Mouse (Mus musculus) myocyte (in vitro differentiated cells): ENCODE measurements around the gene Baz1a. TPM values are rescaled to one million over a fixed set of nuclear protein-coding genes. Genes with fewer than 3 reads are reported as not detected.
"Not testable (repeated sequence)": the region's sequence is repeated elsewhere in the genome, so short reads cannot be mapped to it uniquely, and the experiment has no call there.

Experiments used
- H3K27me3 ChIP-seq: one replicate; pipeline ENCODE4 v1.6.1; 2011; ENCODE audit not compliant: control insufficient read depth, insufficient read depth, insufficient read length
- H3K36me3 ChIP-seq: one replicate; pipeline ENCODE4 v1.6.1; 2011; ENCODE audit not compliant: control insufficient read depth, insufficient read depth
- H3K4me2 ChIP-seq: one replicate; pipeline ENCODE4 v1.6.1; 2011; ENCODE audit warnings: low read depth, control low read depth
- H3K4me3 ChIP-seq: one replicate; pipeline ENCODE4 v1.5.1; 2011; ENCODE audit warnings: mild to moderate bottlenecking, control low read depth, moderate library complexity
- H3K79me2 ChIP-seq: one replicate; pipeline ENCODE4 v1.6.1; 2011; ENCODE audit not compliant: control insufficient read depth, insufficient read depth
- H3ac ChIP-seq: one replicate; pipeline ENCODE4 v1.6.1; 2011; ENCODE audit not compliant: control insufficient read depth, insufficient read length
- CEBPB ChIP-seq: IDR thresholded peaks from 2 replicates; pipeline ENCODE4 v1.6.1; 2011; ENCODE audit warnings: mild to moderate bottlenecking, moderate library complexity; ENCODE audit not compliant: poor library complexity, insufficient read depth, severe bottlenecking
- E2F4 ChIP-seq: IDR thresholded peaks from one replicate; pipeline ENCODE4 v1.6.1; 2011; ENCODE audit warnings: mild to moderate bottlenecking, control low read depth, moderate library complexity; ENCODE audit not compliant: insufficient read depth
- MAX ChIP-seq: IDR thresholded peaks from one replicate; pipeline ENCODE4 v1.6.1; 2011; ENCODE audit warnings: low read depth, mild to moderate bottlenecking, control low read depth
- MYOD1 ChIP-seq, 3 experiments: IDR thresholded peaks; one replicate each; pipeline ENCODE4 v1.6.1; 2011; ENCODE audit warnings: control low read depth in 2 of 3, low read depth in 2 of 3, mild to moderate bottlenecking in 2 of 3, moderate library complexity in 1 of 3; ENCODE audit not compliant: insufficient read length in 2 of 3, control insufficient read depth in 1 of 3
- MYOG ChIP-seq, 3 experiments: IDR thresholded peaks; one replicate each; pipeline ENCODE4 v1.6.1; 2011; ENCODE audit warnings: control low read depth in 2 of 3, low read depth in 2 of 3, mild to moderate bottlenecking in 2 of 3; ENCODE audit not compliant: insufficient read length in 2 of 3, control insufficient read depth in 1 of 3, insufficient read depth in 1 of 3
- POLR2A ChIP-seq: IDR thresholded peaks from one replicate; pipeline ENCODE4 v1.6.1; 2011; ENCODE audit warnings: low read depth, mild to moderate bottlenecking, control low read depth, moderate library complexity; ENCODE audit not compliant: insufficient read length
- POLR2AphosphoS2 ChIP-seq: IDR thresholded peaks from one replicate; pipeline ENCODE4 v1.6.1; 2011; ENCODE audit warnings: low read depth, control low read depth; ENCODE audit not compliant: insufficient read length
- REST ChIP-seq: IDR thresholded peaks from one replicate; pipeline ENCODE4 v1.6.1; 2011; ENCODE audit warnings: mild to moderate bottlenecking, control low read depth, moderate library complexity; ENCODE audit not compliant: insufficient read depth, insufficient read length
- SRF ChIP-seq: IDR thresholded peaks from one replicate; pipeline ENCODE4 v1.6.1; 2011; ENCODE audit warnings: low read depth; ENCODE audit not compliant: control insufficient read depth, insufficient read length
- TCF12 ChIP-seq: IDR thresholded peaks from one replicate; pipeline ENCODE4 v1.6.1; 2011; ENCODE audit warnings: mild to moderate bottlenecking, control low read depth; ENCODE audit not compliant: poor library complexity, insufficient read depth, severe bottlenecking
- TCF3 ChIP-seq: IDR thresholded peaks from one replicate; pipeline ENCODE4 v1.6.1; 2011; ENCODE audit warnings: low read depth, control low read depth; ENCODE audit not compliant: insufficient read length
- USF1 ChIP-seq: IDR thresholded peaks from one replicate; pipeline ENCODE4 v1.6.1; 2011; ENCODE audit warnings: low read depth, mild to moderate bottlenecking, control low read depth, moderate library complexity
- polyA plus RNA-seq: library from polyadenylated mRNA; unstranded; fragments of >200 nt; fragmentation: generic; extraction: Trizol; gene quantifications from one replicate; pipeline ENCODE4 v1.2.1, GENCODE M21; 2012; ENCODE audit warnings: missing spikeins

Gene Baz1a
- polyA plus RNA-seq, 1 experiment, result 7.6 TPM

DNA sequence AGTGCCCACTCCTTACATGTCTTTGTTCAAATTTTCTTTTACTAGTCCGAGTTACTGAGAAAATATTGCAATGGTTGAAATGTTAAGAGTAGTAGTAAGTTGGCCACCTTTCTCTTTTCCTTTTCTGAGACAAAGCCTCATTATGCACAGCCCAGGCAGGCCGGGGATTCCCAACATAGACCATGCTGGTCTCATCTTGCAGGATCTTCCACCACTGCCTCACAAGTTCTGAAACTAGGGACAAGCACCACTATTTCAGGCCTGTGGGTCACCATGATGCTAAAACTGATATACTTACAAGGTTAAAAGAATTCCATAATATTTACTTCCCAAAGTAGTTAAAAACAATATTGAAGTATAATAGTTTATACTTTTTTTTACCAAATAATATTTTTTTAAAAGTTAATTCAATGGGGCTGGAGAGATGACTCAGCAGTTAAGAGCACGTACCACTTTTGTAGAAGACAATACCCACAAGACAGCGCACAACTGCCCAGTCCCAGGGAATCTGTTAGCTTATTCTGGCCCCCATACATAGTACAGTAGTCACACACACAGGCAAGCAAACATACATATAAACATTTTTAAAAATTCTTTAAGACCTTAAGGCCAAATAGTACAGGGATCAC is 48.5 kb downstream of the Baz1a start:
- Histone ChIP-seq H3ac (no peak overlapping the region), H3K27me3 (no peaks in the 10 kb centered on the region), H3K36me3 (peaks cover 10% of the 10 kb centered on the region), H3K79me2 (peaks cover 24% of the 10 kb centered on the region), H3K4me2 (no peak overlapping the region), H3K4me3 (no peak overlapping the region)
- TF ChIP-seq POLR2A (no peak), MYOD1 (IDR thresholded peaks at IDR 0.05; ENCODE audit: control insufficient read depth in 1 of 3, insufficient read length in 2 of 3, low read depth in 2 of 3) (no peak), E2F4 (no peak), CEBPB (no peak), SRF (no peak), TCF3 (no peak), REST (no peak), MYOG (IDR thresholded peaks at IDR 0.05; ENCODE audit: control insufficient read depth in 1 of 3, insufficient read depth in 1 of 3, insufficient read length in 2 of 3, low read depth in 2 of 3) (no peak), USF1 (no peak), TCF12 (no peak)

DNA sequence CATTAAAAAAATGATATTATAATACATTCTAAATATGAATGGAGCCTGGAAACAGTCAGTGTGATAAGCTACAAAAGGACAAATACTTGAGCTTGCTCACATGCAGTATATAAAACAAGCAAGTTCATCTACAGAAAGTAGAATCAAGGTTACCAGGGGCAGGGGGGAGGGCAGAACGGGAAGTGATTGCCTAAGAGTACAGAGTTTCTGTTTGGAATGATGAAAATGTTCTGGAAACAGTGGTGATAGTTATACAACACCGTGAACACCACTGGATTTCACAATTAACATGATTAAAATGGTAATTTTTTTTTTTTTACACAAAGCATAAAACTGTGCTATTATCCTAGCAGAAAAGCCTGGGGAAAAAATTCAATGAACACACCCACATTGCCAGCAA is 54.6 kb downstream of the Baz1a start:
- H3K79me2 ChIP-seq, result peaks cover 40% of the 10 kb centered on the region
- H3K27me3 ChIP-seq, result no peaks in the 10 kb centered on the region
- H3K4me2 ChIP-seq, result no peak overlapping the region
- H3ac ChIP-seq, result no peak overlapping the region
- TF ChIP-seq TCF3, result no peak
- no peak for TF ChIP-seq MYOG (IDR thresholded peaks at IDR 0.05; ENCODE audit: control insufficient read depth in 1 of 3, insufficient read depth in 1 of 3, insufficient read length in 2 of 3, low read depth in 2 of 3)
- TF ChIP-seq MYOD1 (IDR thresholded peaks at IDR 0.05; ENCODE audit: control insufficient read depth in 1 of 3, insufficient read length in 2 of 3, low read depth in 2 of 3), result no peak
- TF ChIP-seq REST, result no peak
- no peak for TF ChIP-seq TCF12
- no peak for TF ChIP-seq POLR2AphosphoS2
- no peak for TF ChIP-seq CEBPB
- no peak for TF ChIP-seq USF1
- TF ChIP-seq SRF, result no peak
- H3K36me3 ChIP-seq, result peaks cover 6% of the 10 kb centered on the region
- H3K4me3 ChIP-seq, result no peak overlapping the region

DNA sequence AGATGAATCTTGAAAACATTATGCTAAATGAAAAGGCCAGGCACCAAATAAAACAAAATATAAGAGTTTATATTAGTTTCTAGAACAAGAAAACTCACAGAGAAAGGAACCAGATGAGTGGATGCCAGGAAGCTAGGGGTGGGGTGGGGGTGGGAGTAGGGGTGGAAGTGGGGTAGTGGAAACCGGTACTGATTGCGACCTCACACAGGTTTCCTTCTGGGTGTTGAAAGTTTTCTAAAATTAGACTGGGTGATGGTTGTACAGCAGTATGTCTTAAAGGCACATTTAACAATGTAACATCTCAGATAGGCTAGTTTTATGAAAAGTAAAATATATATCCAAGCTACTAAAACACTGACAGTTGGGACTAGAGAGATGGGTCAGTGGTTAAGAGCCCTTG is 57.2 kb downstream of the Baz1a start:
- Histone ChIP-seq H3K27me3 (no peaks in the 10 kb centered on the region), H3K4me3 (no peak overlapping the region), H3K4me2 (no peak overlapping the region), H3K79me2 (peaks cover 32% of the 10 kb centered on the region), H3ac (no peak overlapping the region), H3K36me3 (peaks cover 16% of the 10 kb centered on the region)
- no peak for TF ChIP-seq TCF3
- TF ChIP-seq SRF, result no peak
- TF ChIP-seq MAX, result no peak
- TF ChIP-seq MYOD1 (IDR thresholded peaks at IDR 0.05; ENCODE audit: control insufficient read depth in 1 of 3, insufficient read length in 2 of 3, low read depth in 2 of 3), result no peak
- no peak for TF ChIP-seq REST
- no peak for TF ChIP-seq E2F4

DNA sequence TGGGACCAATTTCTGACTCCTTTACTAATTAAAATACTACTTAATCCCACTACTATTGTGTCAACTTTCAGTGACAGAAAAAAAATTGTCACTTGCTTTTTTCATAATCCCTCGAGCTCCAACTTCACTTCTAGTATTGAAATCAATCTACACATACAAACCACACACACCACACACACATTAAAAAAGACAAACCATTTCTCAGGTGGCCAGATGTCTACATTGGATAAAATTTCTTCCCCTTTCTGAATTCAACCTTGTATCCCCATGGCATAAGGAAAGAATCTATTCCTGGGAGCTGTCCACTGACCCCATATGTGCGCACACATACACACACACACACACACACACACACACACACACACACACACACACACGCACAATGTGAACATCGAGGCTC is 57.7 kb downstream of the Baz1a start:
- peaks cover 32% of the 10 kb centered on the region for H3K79me2 ChIP-seq
- H3K36me3 ChIP-seq, result peaks cover 16% of the 10 kb centered on the region
- no peak overlapping the region for H3ac ChIP-seq
- TF ChIP-seq MYOD1 (IDR thresholded peaks at IDR 0.05; ENCODE audit: control insufficient read depth in 1 of 3, insufficient read length in 2 of 3, low read depth in 2 of 3) (no peak), REST (no peak), POLR2A (no peak), MYOG (IDR thresholded peaks at IDR 0.05; ENCODE audit: control insufficient read depth in 1 of 3, insufficient read depth in 1 of 3, insufficient read length in 2 of 3, low read depth in 2 of 3) (no peak)
- H3K27me3 ChIP-seq, result no peaks in the 10 kb centered on the region
- no peak overlapping the region for H3K4me3 ChIP-seq
- H3K4me2 ChIP-seq, result no peak overlapping the region

DNA sequence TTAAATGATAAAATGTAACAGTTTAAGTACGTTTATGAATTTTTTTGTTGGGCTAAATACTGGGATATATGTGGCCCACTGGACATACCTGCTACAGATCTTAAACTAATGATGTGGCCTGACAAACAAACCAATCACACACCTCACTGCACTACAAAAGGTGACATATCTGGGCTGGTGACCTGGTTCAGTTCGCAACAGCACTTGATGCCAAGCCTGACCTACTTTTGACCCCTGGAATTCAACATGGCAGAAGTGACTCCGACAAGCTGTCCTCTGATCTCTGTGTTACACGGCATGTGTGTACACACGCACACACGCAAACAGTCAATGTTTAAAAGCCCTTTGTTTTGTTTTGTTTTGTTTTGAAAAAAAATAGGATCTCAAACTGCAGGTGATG is 68.0 kb downstream of the Baz1a start:
- Histone ChIP-seq H3K4me3 (no peak overlapping the region), H3ac (no peak overlapping the region), H3K36me3 (peaks cover 33% of the 10 kb centered on the region), H3K27me3 (no peaks in the 10 kb centered on the region), H3K4me2 (no peak overlapping the region), H3K79me2 (no peaks in the 10 kb centered on the region)
- TF ChIP-seq REST, result no peak
- no peak for TF ChIP-seq MAX
- TF ChIP-seq CEBPB, result no peak
- TF ChIP-seq MYOD1 (IDR thresholded peaks at IDR 0.05; ENCODE audit: control insufficient read depth in 1 of 3, insufficient read length in 2 of 3, low read depth in 2 of 3), result no peak
- no peak for TF ChIP-seq TCF12
- TF ChIP-seq SRF, result no peak
- TF ChIP-seq MYOG (IDR thresholded peaks at IDR 0.05; ENCODE audit: control insufficient read depth in 1 of 3, insufficient read depth in 1 of 3, insufficient read length in 2 of 3, low read depth in 2 of 3), result no peak
- no peak for TF ChIP-seq POLR2AphosphoS2
- TF ChIP-seq TCF3, result no peak

GRCm38 (mm10) chr12:54942586-54943157 is 71.5 kb downstream of the Baz1a start:
- H3K4me3 ChIP-seq, H3K4me2 ChIP-seq, H3K79me2 ChIP-seq, H3K27me3 ChIP-seq, H3ac ChIP-seq: not testable (repeated sequence)
- H3K36me3 ChIP-seq, result peaks cover 51% of the 10 kb centered on the region

DNA sequence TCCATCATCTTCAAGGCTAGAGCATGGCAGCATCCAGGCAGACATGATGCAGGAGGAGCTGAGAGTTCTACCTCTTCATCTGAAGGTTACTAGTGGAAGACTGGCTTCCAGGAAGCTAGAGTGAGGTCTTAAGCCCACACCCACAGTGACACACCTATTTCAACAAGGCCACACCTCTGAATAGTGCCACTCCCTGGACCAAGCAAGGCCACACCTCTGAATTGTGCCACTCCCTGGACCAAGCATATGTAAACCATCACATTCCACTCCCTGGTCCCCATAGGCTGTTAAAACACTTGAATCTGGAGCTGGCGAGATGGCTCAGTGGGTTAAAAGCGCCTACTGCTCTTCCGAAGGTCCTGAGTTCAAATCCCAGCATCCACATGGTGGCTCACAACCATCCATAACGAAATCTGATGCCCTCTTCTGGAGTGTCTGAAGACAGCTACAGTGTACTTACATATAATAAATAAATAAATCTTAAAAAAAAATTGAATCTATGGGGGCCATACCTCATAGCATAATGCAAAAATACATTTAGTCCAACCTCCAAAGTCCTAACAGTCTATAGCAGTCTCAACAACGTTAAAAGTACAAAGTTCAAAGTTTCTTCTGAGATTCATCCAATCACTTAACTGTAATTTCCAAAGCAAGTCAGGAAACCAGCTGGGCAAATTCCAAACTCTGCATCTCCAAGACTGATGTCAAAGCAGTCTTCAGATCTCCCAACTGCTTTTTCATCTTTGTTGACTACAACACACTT is 76.4 kb downstream of the Baz1a start:
- H3K79me2 ChIP-seq, H3K27me3 ChIP-seq, H3ac ChIP-seq, H3K4me3 ChIP-seq, H3K4me2 ChIP-seq: not testable (repeated sequence)
- H3K36me3 ChIP-seq, result peaks cover 43% of the 10 kb centered on the region
